Comparison of ENCODE assay signal across 28 mouse cellular contexts in the genomic region with DNA sequence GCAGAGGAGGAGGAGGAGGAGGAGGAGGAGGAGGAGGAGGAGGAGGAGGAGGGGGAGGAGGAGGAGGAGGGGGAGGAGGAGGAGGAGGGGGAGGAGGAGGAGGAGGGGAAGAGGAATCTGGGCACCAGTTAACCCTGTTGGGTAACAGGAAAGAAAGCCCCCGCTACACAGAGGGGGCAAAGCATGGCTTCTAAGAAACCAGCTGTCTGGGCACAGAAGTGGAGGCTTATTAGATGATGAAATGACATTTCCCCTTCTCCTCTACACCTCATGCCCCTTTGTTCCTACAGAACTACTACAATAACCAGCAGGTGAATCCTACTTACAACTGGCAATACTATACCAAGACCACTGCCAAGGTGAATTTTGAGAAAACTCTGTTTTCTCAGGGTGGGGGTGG. TPM values are rescaled to one million over a fixed set of nuclear protein-coding genes. Genes with fewer than 3 reads are reported as not detected.
DNase-seq lines count a peak whose midpoint lies in the region; ATAC-seq and TF ChIP-seq lines count a peak whose summit lies in the region.
"Had no signal": no experiment of that assay in that cellular context is flagged by ENCODE, and none has a peak within 500 bp of the region (broad histone marks: within the 10 kb centered on the region; RNA-seq: fewer than 3 reads in every experiment).

No protein-coding gene starts in this region.

- TF ChIP-seq CTCF in heart, adult 2 months (IDR thresholded peaks at IDR 0.05) = no peak

- TF ChIP-seq EP300 in heart, adult 2 months (IDR thresholded peaks at IDR 0.05; ENCODE audit: insufficient read depth, low read depth, low read length) = no peak

- no peak overlapping the region for H3K27ac ChIP-seq in limb, embryonic 12.5 days
- no peak overlapping the region for H3K27ac ChIP-seq in limb, embryonic 10.5 days
- H3K27ac ChIP-seq in heart, adult 2 months = no peak overlapping the region
- H3K27ac ChIP-seq in kidney, embryonic 16.5 days (ENCODE audit: low read length) = no peak overlapping the region

- intact Hi-C loops in heart, adult 2 months (cut with DNase I) = no loop called here

- 71% methylated on average over 1 of the region's 1 CpGs for WGBS in limb, embryonic 12.5 days
- WGBS in limb, embryonic 10.5 days = 78% methylated on average over 1 of the region's 1 CpGs
- 50% methylated on average over 1 of the region's 1 CpGs for WGBS in heart, adult 2 months
- 92% methylated on average over 1 of the region's 1 CpGs for WGBS in kidney, embryonic 16.5 days

- no peaks in the 10 kb centered on the region for H3K36me3 ChIP-seq in limb, embryonic 12.5 days
- no peaks in the 10 kb centered on the region for H3K36me3 ChIP-seq in limb, embryonic 10.5 days
- H3K36me3 ChIP-seq in heart, adult 2 months (ENCODE audit: control insufficient read depth, insufficient read depth, low read length) = no peaks in the 10 kb centered on the region
- H3K36me3 ChIP-seq in kidney, embryonic 16.5 days (ENCODE audit: insufficient read depth, low read length) = no peaks in the 10 kb centered on the region
- H3K36me3 ChIP-seq: G1E had no signal

- no peaks in the 10 kb centered on the region for H3K79me2 ChIP-seq in heart, adult 2 months (replicated peaks; ENCODE audit: control insufficient read depth, insufficient read depth, low read length)

- no peak overlapping the region for H3K4me3 ChIP-seq in limb, embryonic 12.5 days (replicated peaks)
- no peak overlapping the region for H3K4me3 ChIP-seq in limb, embryonic 10.5 days
- no peak overlapping the region for H3K4me3 ChIP-seq in heart, adult 2 months
- no peak overlapping the region for H3K4me3 ChIP-seq in kidney, embryonic 16.5 days (ENCODE audit: low read length)

- H3K9me3 ChIP-seq in limb, embryonic 12.5 days = no peaks in the 10 kb centered on the region
- no peaks in the 10 kb centered on the region for H3K9me3 ChIP-seq in limb, embryonic 10.5 days (replicated peaks)
- no peaks in the 10 kb centered on the region for H3K9me3 ChIP-seq in kidney, embryonic 16.5 days (ENCODE audit: low read length)
- H3K9me3 ChIP-seq: G1E had no signal

- no peaks in the 10 kb centered on the region for H3K27me3 ChIP-seq in limb, embryonic 12.5 days
- no peaks in the 10 kb centered on the region for H3K27me3 ChIP-seq in limb, embryonic 10.5 days (ENCODE audit: low read depth, poor library complexity, severe bottlenecking)
- H3K27me3 ChIP-seq in heart, adult 2 months (ENCODE audit: control insufficient read depth, insufficient read depth, low read length) = no peaks in the 10 kb centered on the region
- H3K27me3 ChIP-seq in kidney, embryonic 16.5 days (ENCODE audit: insufficient read depth, low read length) = no peaks in the 10 kb centered on the region

- no peak for DNase-seq in limb, embryonic 10.5 days (ENCODE audit: low spot score)
- DNase-seq in 416B (ENCODE audit: low read depth) = peak; percentile 36
- no peak for DNase-seq in heart, adult 2 months
- DNase-seq in right cerebral cortex, postnatal 10 days (ENCODE audit: low spot score in 2 of 2) = no peak
- DNase-seq: adrenal gland, adult 2 months; adrenal gland, adult 8-10 months; adrenal gland, postnatal 10 days; adrenal gland, postnatal 14 days; adrenal gland, postnatal 25 days; adrenal gland, postnatal 36 days; B cell, adult 2 months; cerebellum, adult 11 months; cerebellum, adult 11-12 months; cerebellum, adult 18-20 months had no signal

- ATAC-seq in limb, embryonic 12.5 days (ENCODE audit: insufficient number of reproducible peaks, insufficient read depth, low FRiP score, low TSS enrichment, low read depth) = no peak
- peak; percentile 54 for ATAC-seq in granulocyte monocyte progenitor cell, adult 5-6 weeks (replicated peaks; ENCODE audit: poor library complexity, severe bottlenecking)
- ATAC-seq in megakaryocyte progenitor cell, adult 5-6 weeks (replicated peaks; ENCODE audit: poor library complexity) = peak; percentile 60
- no peak for ATAC-seq in kidney, embryonic 16.5 days (ENCODE audit: low FRiP score, low TSS enrichment)
- ATAC-seq: activated CD4-positive, CD25-positive, alpha-beta regulatory T cell, adult 4 months; CD4-positive, CD25-positive, alpha-beta regulatory T cell, adult 4 months; Patski had no signal

- H3K9ac ChIP-seq in limb, embryonic 12.5 days (replicated peaks) = 0 out of 2 replicates have a peak overlapping the region, but pooled peaks have one; percentile 23
- H3K9ac ChIP-seq in heart, adult 2 months (ENCODE audit: low read depth, low read length) = no peak overlapping the region
- no peak overlapping the region for H3K9ac ChIP-seq in kidney, embryonic 16.5 days (replicated peaks; ENCODE audit: low read length)

- no peak overlapping the region for H3K4me2 ChIP-seq in limb, embryonic 12.5 days
- H3K4me2 ChIP-seq in kidney, embryonic 16.5 days (replicated peaks; ENCODE audit: low read depth, low read length) = no peak overlapping the region

- H3K4me1 ChIP-seq in limb, embryonic 12.5 days (replicated peaks) = no peaks in the 10 kb centered on the region
- no peaks in the 10 kb centered on the region for H3K4me1 ChIP-seq in limb, embryonic 10.5 days
- H3K4me1 ChIP-seq in heart, adult 2 months (ENCODE audit: control insufficient read depth, insufficient read depth, low read length) = no peaks in the 10 kb centered on the region
- no peaks in the 10 kb centered on the region for H3K4me1 ChIP-seq in kidney, embryonic 16.5 days (ENCODE audit: insufficient read depth, low read length)

- TF ChIP-seq POLR2A in heart, adult 2 months (IDR thresholded peaks at IDR 0.05; ENCODE audit: insufficient read depth, low read depth, low read length) = no peak

RNA-seq across cellular contexts. Expression of a gene that starts 9.8 kb away (rescaled TPM):
- polyA plus RNA-seq in limb, embryonic 12.5 days (2016; fragmentation: Nextera tagmentation; extraction: Ambion mirVana) = not detected in 2 replicates
- not detected in 2 replicates for polyA plus RNA-seq in limb, embryonic 10.5 days (2016; fragmentation: Nextera tagmentation; extraction: Ambion mirVana)
- not detected in 2 replicates for total RNA-seq in granulocyte monocyte progenitor cell, adult 5-6 weeks (2014; fragmentation: Nextera tagmentation)
- total RNA-seq in granulocyte monocyte progenitor cell, adult 5-6 weeks (2017) = not detected in 2 replicates
- total RNA-seq in megakaryocyte progenitor cell, adult 5-6 weeks (2015) = not detected in 2 replicates
- not detected in 2 replicates for total RNA-seq in megakaryocyte progenitor cell, adult 5-6 weeks (2017)
- not detected for total RNA-seq in heart, adult 2 months (2021)
- not detected in 2 replicates for polyA plus RNA-seq in heart, adult 2 months (2012; rRNA removed)
- polyA plus RNA-seq in kidney, embryonic 16.5 days (2015; fragmentation: Nextera tagmentation; extraction: Ambion mirVana) = 1.0 and 1.5 TPM in 2 replicates
- total RNA-seq: adrenal gland, adult 2 months; adrenal gland, adult 8-10 months; adrenal gland, postnatal 25 days; CH12.LX; G1E; MEL had no signal
- polyA plus RNA-seq: activated CD4-positive, CD25-positive, alpha-beta regulatory T cell, adult 4 months; adrenal gland, adult 2 months; C2C12; CD4-positive, CD25-positive, alpha-beta regulatory T cell, adult 4 months; G1E; Patski had no signal

RNA-seq across cellular contexts. Expression of a gene that starts 14.4 kb away (rescaled TPM):
- not detected in 2 replicates for polyA plus RNA-seq in limb, embryonic 12.5 days (2016; fragmentation: Nextera tagmentation; extraction: Ambion mirVana)
- polyA plus RNA-seq in limb, embryonic 10.5 days (2016; fragmentation: Nextera tagmentation; extraction: Ambion mirVana) = not detected in 2 replicates
- 68.4 and 69.3 TPM in 2 replicates for total RNA-seq in granulocyte monocyte progenitor cell, adult 5-6 weeks (2014; fragmentation: Nextera tagmentation)
- 81.3 and 133 TPM in 2 replicates for total RNA-seq in granulocyte monocyte progenitor cell, adult 5-6 weeks (2017)
- total RNA-seq in megakaryocyte progenitor cell, adult 5-6 weeks (2015) = 81.7 and 87.4 TPM in 2 replicates
- 95.3 and 119 TPM in 2 replicates for total RNA-seq in megakaryocyte progenitor cell, adult 5-6 weeks (2017)
- total RNA-seq in heart, adult 2 months (2021) = 1 to 10 TPM in 1 of 2 experiments, under 1 TPM in 1; 0.84 to 1.6 TPM
- 7.2 and 8.8 TPM in 2 replicates for polyA plus RNA-seq in heart, adult 2 months (2012; rRNA removed)
- 0.89 and 1.2 TPM in 2 replicates for polyA plus RNA-seq in kidney, embryonic 16.5 days (2015; fragmentation: Nextera tagmentation; extraction: Ambion mirVana)
- total RNA-seq: CH12.LX, MEL had no signal
- polyA plus RNA-seq: C2C12, G1E had no signal

RNA-seq across cellular contexts. Expression of a gene that starts 26.6 kb away (rescaled TPM):
- polyA plus RNA-seq in limb, embryonic 12.5 days (2016; fragmentation: Nextera tagmentation; extraction: Ambion mirVana) = 1.7 and 2.3 TPM in 2 replicates
- polyA plus RNA-seq in limb, embryonic 10.5 days (2016; fragmentation: Nextera tagmentation; extraction: Ambion mirVana) = 1.1 and 1.4 TPM in 2 replicates
- total RNA-seq in granulocyte monocyte progenitor cell, adult 5-6 weeks (2014; fragmentation: Nextera tagmentation) = 2.4 and 3.7 TPM in 2 replicates
- total RNA-seq in granulocyte monocyte progenitor cell, adult 5-6 weeks (2017) = 1.2 TPM in 1 of 2 replicates, not detected in the other
- 1.6 TPM in 2 replicates for total RNA-seq in megakaryocyte progenitor cell, adult 5-6 weeks (2015)
- total RNA-seq in megakaryocyte progenitor cell, adult 5-6 weeks (2017) = 0.47 and 1.3 TPM in 2 replicates
- 1 to 10 TPM; 1.8 to 2.3 TPM for total RNA-seq in heart, adult 2 months (2021)
- polyA plus RNA-seq in heart, adult 2 months (2012; rRNA removed) = 1.6 and 1.7 TPM in 2 replicates
- polyA plus RNA-seq in kidney, embryonic 16.5 days (2015; fragmentation: Nextera tagmentation; extraction: Ambion mirVana) = 1.7 and 2.3 TPM in 2 replicates

RNA-seq across cellular contexts. Expression of a gene that starts 34.4 kb away (rescaled TPM):
- polyA plus RNA-seq in limb, embryonic 12.5 days (2016; fragmentation: Nextera tagmentation; extraction: Ambion mirVana) = 0.51 and 0.71 TPM in 2 replicates
- 0.43 TPM in 1 of 2 replicates, not detected in the other for polyA plus RNA-seq in limb, embryonic 10.5 days (2016; fragmentation: Nextera tagmentation; extraction: Ambion mirVana)
- not detected in 2 replicates for total RNA-seq in granulocyte monocyte progenitor cell, adult 5-6 weeks (2014; fragmentation: Nextera tagmentation)
- total RNA-seq in granulocyte monocyte progenitor cell, adult 5-6 weeks (2017) = not detected in 2 replicates
- not detected in 2 replicates for total RNA-seq in megakaryocyte progenitor cell, adult 5-6 weeks (2015)
- not detected in 2 replicates for total RNA-seq in megakaryocyte progenitor cell, adult 5-6 weeks (2017)
- total RNA-seq in heart, adult 2 months (2021) = not detected
- polyA plus RNA-seq in heart, adult 2 months (2012; rRNA removed) = 1.1 and 1.7 TPM in 2 replicates
- 0.21 and 0.45 TPM in 2 replicates for polyA plus RNA-seq in kidney, embryonic 16.5 days (2015; fragmentation: Nextera tagmentation; extraction: Ambion mirVana)
- total RNA-seq: adrenal gland, adult 2 months; adrenal gland, adult 8-10 months; adrenal gland, postnatal 10 days; adrenal gland, postnatal 14 days; adrenal gland, postnatal 25 days; adrenal gland, postnatal 4 days; ES-E14; G1E; MEL had no signal
- polyA plus RNA-seq: activated CD4-positive, CD25-positive, alpha-beta regulatory T cell, adult 4 months; adrenal gland, adult 2 months; brain, embryonic 14.5 days; C2C12; CD4-positive, CD25-positive, alpha-beta regulatory T cell, adult 4 months; G1E had no signal

RNA-seq across cellular contexts. Expression of a gene that starts 45.7 kb away (rescaled TPM):
- polyA plus RNA-seq in limb, embryonic 12.5 days (2016; fragmentation: Nextera tagmentation; extraction: Ambion mirVana) = not detected in 2 replicates
- polyA plus RNA-seq in limb, embryonic 10.5 days (2016; fragmentation: Nextera tagmentation; extraction: Ambion mirVana) = not detected in 2 replicates
- 6.5 and 17.9 TPM in 2 replicates for total RNA-seq in granulocyte monocyte progenitor cell, adult 5-6 weeks (2014; fragmentation: Nextera tagmentation)
- 23.4 and 26.4 TPM in 2 replicates for total RNA-seq in granulocyte monocyte progenitor cell, adult 5-6 weeks (2017)
- 8.5 and 8.8 TPM in 2 replicates for total RNA-seq in megakaryocyte progenitor cell, adult 5-6 weeks (2015)
- 25.9 and 31.5 TPM in 2 replicates for total RNA-seq in megakaryocyte progenitor cell, adult 5-6 weeks (2017)
- not detected for total RNA-seq in heart, adult 2 months (2021)
- 0.18 and 0.61 TPM in 2 replicates for polyA plus RNA-seq in heart, adult 2 months (2012; rRNA removed)
- polyA plus RNA-seq in kidney, embryonic 16.5 days (2015; fragmentation: Nextera tagmentation; extraction: Ambion mirVana) = 0.28 and 0.30 TPM in 2 replicates
- total RNA-seq: ES-E14, MEL had no signal
- polyA plus RNA-seq: C2C12, Patski had no signal

Comparison
In these comparisons a context has a peak if more than half of its experiments do, and no peak if none do; other contexts are left out.
1. ATAC-seq: peak in granulocyte monocyte progenitor cell, adult 5-6 weeks (single experiment) and megakaryocyte progenitor cell, adult 5-6 weeks (single experiment); none in limb, embryonic 12.5 days (single experiment) and kidney, embryonic 16.5 days (single experiment).